Mouse (Mus musculus): ENCODE data around the gene Nt5c3b. TPM values are rescaled to one million over a fixed set of nuclear protein-coding genes. Genes with fewer than 3 reads are reported as not detected.
A peak's percentile ranks its signal among the peaks of the same experiment; 100 is the strongest.

Nt5c3b gene
- total RNA-seq, 2 experiments from 2014 or later: 25.9 to 54.2 TPM

GRCm38 (mm10) chr11:100402682-100403081 lies 38.9 kb downstream of the Nt5c3b start:
- no peak for ATAC-seq (replicated peaks; ENCODE audit: low FRiP score, low TSS enrichment, poor library complexity, severe bottlenecking)

- ATAC-seq (replicated peaks; ENCODE audit: low FRiP score, low TSS enrichment, poor library complexity, severe bottlenecking): peak; percentile 40; the same call in 1 of the 2 replicates
Observed at GRCm38 (mm10) chr11:100402240-100402639, 39.4 kb downstream of the Nt5c3b start.

DNA sequence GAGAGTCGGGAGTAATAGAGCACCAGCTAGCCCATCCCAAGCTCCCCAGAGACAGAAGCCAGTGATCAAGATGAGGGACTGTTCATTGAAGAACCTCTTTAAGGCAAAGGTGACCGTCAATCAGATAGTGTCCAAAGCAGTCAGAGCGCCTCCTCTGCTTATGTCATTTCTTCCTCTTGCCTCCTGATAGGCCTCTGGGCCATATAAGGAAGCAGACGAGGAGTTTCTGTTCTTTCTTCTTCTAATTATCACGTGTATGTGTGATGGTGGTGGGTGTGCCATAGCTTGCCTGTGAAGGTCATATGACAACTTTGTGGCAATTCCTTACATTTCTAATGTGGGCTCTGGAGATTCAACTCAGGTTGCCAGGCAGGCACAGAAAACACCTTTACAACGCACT lies 40.8 kb downstream of the Nt5c3b start:
- no peak for ATAC-seq (replicated peaks; ENCODE audit: low FRiP score, low TSS enrichment, poor library complexity, severe bottlenecking)

- ATAC-seq (replicated peaks; ENCODE audit: low FRiP score, low TSS enrichment, poor library complexity, severe bottlenecking): no peak
Observed at GRCm38 (mm10) chr11:100399727-100400538, 41.7 kb downstream of the Nt5c3b start.

DNA sequence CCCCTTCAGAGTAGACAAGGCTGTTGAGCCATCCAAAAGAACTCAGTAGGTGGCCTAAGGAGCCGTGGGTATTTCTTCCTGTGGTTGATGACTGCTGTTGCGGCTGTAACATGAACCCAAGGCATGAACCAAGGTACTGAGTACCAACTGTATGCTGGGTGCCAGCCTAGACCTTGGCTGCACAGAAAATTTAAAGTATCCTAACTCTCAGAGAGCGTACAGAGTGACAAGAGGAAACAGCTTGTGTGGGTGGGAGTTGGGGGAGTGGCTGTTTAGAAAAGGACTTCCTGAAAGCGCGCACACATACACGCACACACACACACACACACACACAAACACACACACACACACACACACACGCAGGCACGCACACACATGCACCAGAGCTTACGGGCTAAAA lies 42.3 kb downstream of the Nt5c3b start:
- no peak for ATAC-seq (replicated peaks; ENCODE audit: low FRiP score, low TSS enrichment, poor library complexity, severe bottlenecking)

DNA sequence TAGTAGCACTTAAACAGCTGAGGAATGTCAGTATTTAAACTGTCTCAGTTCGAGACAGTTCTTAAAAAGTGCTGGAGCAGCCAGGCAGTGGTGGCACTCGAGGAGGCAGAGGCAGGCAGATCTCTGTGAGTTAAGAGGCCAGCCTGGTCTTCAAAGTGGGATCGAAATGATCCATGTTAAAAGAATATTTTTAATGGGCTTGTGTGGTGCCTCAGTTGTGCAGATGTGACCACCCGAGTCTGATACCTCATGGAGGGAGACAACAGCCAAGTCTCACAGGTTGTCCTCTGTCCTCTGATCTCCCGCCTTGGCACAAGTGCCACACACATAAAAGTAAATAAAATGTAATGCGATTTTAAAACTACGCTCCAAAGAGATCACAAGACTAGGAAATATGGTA lies 43.1 kb downstream of the Nt5c3b start:
- ATAC-seq (replicated peaks; ENCODE audit: low FRiP score, low TSS enrichment, poor library complexity, severe bottlenecking): no peak

DNA sequence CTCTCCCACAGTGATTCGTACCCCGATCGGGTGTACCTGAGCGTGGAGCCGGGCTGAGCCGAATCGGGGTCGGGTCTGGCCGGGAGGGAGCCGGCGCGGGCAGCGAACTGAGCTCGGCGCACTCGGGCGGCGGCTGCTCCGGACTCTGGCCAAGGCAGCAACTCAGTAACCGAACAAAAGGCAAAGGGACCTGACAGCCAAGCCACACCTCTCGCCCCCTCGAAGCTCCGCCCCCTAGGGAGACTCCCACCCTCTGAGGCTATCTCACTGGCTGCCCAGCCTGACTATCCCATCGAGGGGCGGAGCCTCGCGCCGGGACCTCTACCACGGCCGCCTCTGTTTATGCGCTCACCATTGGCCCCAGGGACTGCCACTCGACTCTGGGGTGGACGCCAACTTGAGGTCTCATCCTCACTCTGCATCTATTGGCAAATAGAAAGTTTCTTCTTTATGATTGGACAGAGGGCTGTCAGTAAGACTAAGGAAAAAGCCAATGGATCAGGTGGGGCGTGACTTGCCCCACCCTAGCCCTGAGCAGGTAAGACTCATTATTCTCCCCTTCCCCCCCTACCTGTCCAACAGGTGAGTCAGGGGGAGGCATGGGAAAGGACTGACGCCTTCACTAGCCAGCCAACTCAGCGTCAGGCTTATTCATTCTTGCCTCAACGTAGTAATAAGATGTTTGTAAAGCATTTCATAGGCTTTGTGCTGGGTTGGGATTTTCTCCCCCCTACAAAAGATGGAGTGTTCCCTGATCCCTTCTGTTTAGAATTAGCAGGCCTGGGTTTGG lies 43.8 kb downstream of the Nt5c3b start, which contains the start of gene Jup:
Gene Jup (minus strand): TSS at position 164 of the 790 bp plus-strand sequence.
- ATAC-seq (replicated peaks; ENCODE audit: low FRiP score, low TSS enrichment, poor library complexity, severe bottlenecking): peak; percentile 97

DNA sequence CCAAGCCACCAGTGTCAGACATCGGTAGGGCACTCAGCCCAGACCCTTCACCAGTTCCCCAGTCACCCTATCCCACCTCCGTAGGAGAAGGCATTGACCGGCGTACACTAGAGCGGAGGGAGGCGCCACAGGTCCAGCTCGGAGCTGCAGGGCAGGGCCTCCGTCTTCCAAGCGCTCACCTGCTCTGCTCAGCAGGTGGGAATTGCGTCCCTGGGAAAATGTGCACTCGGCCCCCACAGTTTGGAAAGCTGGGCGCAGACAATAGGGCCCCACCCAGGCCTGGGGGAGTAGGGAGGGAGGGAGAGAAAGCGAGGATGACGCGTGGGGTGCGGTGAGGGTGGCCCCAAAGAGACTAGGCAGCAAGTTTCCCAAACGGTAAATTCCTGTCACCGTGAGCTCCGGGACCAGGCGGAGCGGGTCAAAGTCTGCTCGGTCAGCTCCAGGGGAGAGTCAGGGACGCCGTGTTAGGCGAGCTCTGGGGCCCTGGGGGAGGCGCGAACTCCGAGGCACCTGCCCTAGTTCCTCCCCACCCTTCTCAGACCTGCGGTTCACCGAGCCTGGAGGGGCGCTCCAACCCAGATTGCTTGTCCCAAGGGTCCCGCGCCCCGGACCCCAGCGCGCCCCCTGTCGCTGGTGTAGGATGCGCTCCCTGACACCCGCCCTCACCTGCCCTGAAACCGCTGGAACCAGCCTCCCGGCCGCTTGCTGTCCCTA lies 44.6 kb downstream of the Nt5c3b start:
- no peak for ATAC-seq (replicated peaks; ENCODE audit: low FRiP score, low TSS enrichment, poor library complexity, severe bottlenecking)

DNA sequence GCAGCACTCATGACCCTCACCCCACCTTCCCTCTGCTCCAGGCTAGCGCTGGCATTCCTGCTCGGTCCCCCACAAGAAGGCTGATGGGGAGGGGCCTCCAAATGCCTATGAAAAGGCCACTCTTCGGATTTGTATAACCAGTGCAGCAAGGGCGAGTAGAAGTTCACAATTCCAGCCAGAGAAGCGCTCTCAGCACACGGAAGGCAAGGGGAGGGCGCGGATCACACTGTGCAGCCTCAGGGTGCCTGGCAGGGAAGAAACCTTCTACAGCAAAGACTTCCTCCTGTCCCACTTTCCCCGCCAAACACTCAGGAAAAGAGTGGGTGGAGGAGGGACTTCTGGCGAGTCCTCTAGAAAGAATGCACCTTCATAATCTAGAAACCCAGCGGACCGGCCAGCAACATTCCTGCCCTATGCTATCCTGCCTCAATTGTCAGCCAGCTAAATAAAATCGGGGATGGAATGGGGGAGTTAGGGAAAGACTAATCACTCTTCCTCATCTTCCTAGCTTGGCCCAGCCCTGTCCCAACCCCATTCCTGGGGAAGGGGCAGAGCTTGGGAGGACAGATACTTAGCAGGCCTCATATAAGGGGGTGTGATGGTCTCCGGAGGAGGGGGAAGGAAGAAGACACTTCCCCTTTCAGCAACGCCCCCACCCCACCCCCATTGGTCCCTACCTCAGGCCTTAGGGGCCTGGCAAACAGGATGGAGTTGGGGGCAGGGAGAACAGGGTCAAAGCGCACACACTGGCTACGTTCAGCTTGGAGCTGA lies 45.6 kb downstream of the Nt5c3b start:
- ATAC-seq (replicated peaks; ENCODE audit: low FRiP score, low TSS enrichment, poor library complexity, severe bottlenecking): no peak

GRCm38 (mm10) chr11:100395200-100395599 lies 46.4 kb downstream of the Nt5c3b start:
- no peak for ATAC-seq (replicated peaks; ENCODE audit: low FRiP score, low TSS enrichment, poor library complexity, severe bottlenecking)

- ATAC-seq (replicated peaks; ENCODE audit: low FRiP score, low TSS enrichment, poor library complexity, severe bottlenecking): no peak
Observed at GRCm38 (mm10) chr11:100394353-100395074, 47.1 kb downstream of the Nt5c3b start.

GRCm38 (mm10) chr11:100393733-100394132 lies 47.9 kb downstream of the Nt5c3b start:
- no peak for ATAC-seq (replicated peaks; ENCODE audit: low FRiP score, low TSS enrichment, poor library complexity, severe bottlenecking)

- ATAC-seq (replicated peaks; ENCODE audit: low FRiP score, low TSS enrichment, poor library complexity, severe bottlenecking): no peak
Observed at GRCm38 (mm10) chr11:100392958-100393357, 48.6 kb downstream of the Nt5c3b start.

- no peak for ATAC-seq (replicated peaks; ENCODE audit: low FRiP score, low TSS enrichment, poor library complexity, severe bottlenecking)
Observed at GRCm38 (mm10) chr11:100391884-100392345, 49.7 kb downstream of the Nt5c3b start.

- ATAC-seq (replicated peaks; ENCODE audit: low FRiP score, low TSS enrichment, poor library complexity, severe bottlenecking): no peak
Observed at GRCm38 (mm10) chr11:100391081-100391883, 50.3 kb downstream of the Nt5c3b start.

GRCm38 (mm10) chr11:100389931-100390445 lies 51.6 kb downstream of the Nt5c3b start:
- ATAC-seq (replicated peaks; ENCODE audit: low FRiP score, low TSS enrichment, poor library complexity, severe bottlenecking): no peak

DNA sequence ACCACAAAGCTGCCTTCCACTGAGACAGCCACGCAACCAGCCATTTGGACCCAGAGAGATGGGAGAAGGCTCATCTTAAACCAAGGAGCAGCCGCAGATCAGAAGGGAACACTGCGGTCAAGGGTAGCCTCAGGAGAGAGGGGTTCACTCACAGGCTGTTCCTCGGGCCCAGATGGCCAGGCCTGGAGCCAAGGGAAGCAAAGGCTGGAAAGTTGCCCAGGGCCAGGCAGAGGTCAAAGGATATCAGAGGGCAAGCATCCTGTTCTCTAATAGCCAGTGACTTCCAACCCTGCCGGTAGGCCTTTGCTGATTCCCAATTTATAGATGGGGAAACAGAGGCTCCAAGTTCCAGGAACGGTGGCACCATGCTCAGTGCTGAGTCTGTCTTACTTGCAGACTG lies 53.0 kb downstream of the Nt5c3b start:
- ATAC-seq (replicated peaks; ENCODE audit: low FRiP score, low TSS enrichment, poor library complexity, severe bottlenecking): no peak
